Mouse (Mus musculus) ES-Bruce4 (cell line): ENCODE measurements at regions not wholly inside any gene's neighbourhood (a gene's known extent, or its start where the extent isn't known, plus 50 kb on each side); places are given as distances from the start of the nearest gene placed in this dataset.

Experiments used
- H3K27ac ChIP-seq: 2 replicates; pipeline ENCODE4 v1.5.1; 2012; ENCODE audit warnings: low read length, inconsistent platforms; ENCODE audit not compliant: insufficient read depth
- H3K27me3 ChIP-seq: 2 replicates; pipeline ENCODE4 v1.6.1; 2012; ENCODE audit warnings: mild to moderate bottlenecking, low read length, inconsistent platforms; ENCODE audit not compliant: control insufficient read depth, poor library complexity, insufficient read depth, severe bottlenecking
- H3K36me3 ChIP-seq: 2 replicates; pipeline ENCODE4 v1.6.1; 2012; ENCODE audit warnings: inconsistent platforms, mild to moderate bottlenecking, low read length, moderate library complexity; ENCODE audit not compliant: control insufficient read depth, poor library complexity, insufficient read depth, severe bottlenecking
- H3K4me1 ChIP-seq: one replicate; pipeline ENCODE4 v1.8.1; 2011; ENCODE audit warnings: low read length; ENCODE audit not compliant: control insufficient read depth, insufficient read depth
- H3K4me3 ChIP-seq: 2 replicates; pipeline ENCODE4 v1.5.1; 2011; ENCODE audit warnings: low read depth, mild to moderate bottlenecking, low read length
- H3K9ac ChIP-seq: 2 replicates; pipeline ENCODE4 v1.6.1; 2012; ENCODE audit warnings: low read depth, mild to moderate bottlenecking, inconsistent platforms; ENCODE audit not compliant: poor library complexity, severe bottlenecking
- H3K9me3 ChIP-seq: replicated peaks from 2 replicates; pipeline ENCODE4 v1.6.1; 2012; ENCODE audit warnings: mild to moderate bottlenecking, low read length, inconsistent platforms; ENCODE audit not compliant: control insufficient read depth, poor library complexity, insufficient read depth, severe bottlenecking
- CTCF ChIP-seq: IDR thresholded peaks from one replicate; pipeline ENCODE4 v1.8.1; 2011; ENCODE audit warnings: low read depth, low read length
- EP300 ChIP-seq: IDR thresholded peaks from 2 replicates; pipeline ENCODE4 v1.6.1; 2011; ENCODE audit warnings: low read depth, low read length; ENCODE audit not compliant: insufficient read depth
- POLR2A ChIP-seq: IDR thresholded peaks from one replicate; pipeline ENCODE4 v1.8.1; 2011; ENCODE audit warnings: low read length; ENCODE audit not compliant: insufficient read depth

DNA sequence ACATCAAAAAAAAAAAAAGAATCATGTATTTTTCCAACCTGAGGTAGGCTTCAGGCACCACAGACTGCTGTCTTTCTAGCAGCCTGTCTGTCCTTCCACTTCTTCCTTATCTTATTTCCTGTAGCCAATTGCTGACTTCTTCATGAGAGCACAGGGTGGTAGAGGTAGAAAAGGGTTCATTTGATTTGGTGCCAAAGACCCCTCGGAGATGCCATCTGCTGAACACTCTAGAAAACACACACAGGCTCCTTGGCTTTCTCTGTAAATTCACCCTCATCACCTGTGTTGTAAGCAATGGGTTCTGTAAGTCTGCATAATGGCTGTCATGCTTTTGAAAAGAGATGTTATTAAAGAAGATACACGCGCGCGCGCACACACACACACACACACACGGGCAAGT, 115.0 kb downstream of the Rnd3 start:
- Histone ChIP-seq H3K9me3 (no peaks in the 10 kb centered on the region), H3K9ac (no peak overlapping the region), H3K4me1 (peaks cover 2% of the 10 kb centered on the region), H3K36me3 (no peaks in the 10 kb centered on the region), H3K27me3 (no peaks in the 10 kb centered on the region), H3K4me3 (no peak overlapping the region), H3K27ac (no peak overlapping the region)
- TF ChIP-seq EP300 (no peak), POLR2A (no peak), CTCF (no peak)

- Histone ChIP-seq H3K36me3 (no peaks in the 10 kb centered on the region), H3K27me3 (no peaks in the 10 kb centered on the region), H3K27ac (no peak overlapping the region), H3K4me1 (no peaks in the 10 kb centered on the region), H3K9ac (no peak overlapping the region), H3K4me3 (no peak overlapping the region), H3K9me3 (no peaks in the 10 kb centered on the region)
- TF ChIP-seq EP300: no peak
Observed at GRCm38 (mm10) chr2:51022479-51022878, 126.4 kb downstream of the Rnd3 start.

DNA sequence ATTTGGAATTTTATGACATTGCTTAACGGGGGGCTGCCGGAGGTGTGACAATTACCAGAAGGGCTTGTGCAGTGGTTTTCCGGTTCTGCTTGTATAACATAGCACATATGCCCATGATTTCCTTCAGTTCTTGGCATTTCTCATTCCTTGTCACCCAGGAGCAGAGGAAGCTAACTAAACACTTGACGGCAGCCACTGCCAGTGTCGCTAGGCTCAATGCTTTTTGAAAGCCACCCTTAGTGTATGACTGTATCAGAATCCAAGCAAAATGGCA, 132.8 kb downstream of the Rnd3 start:
- no peaks in the 10 kb centered on the region for H3K27me3 ChIP-seq
- H3K36me3 ChIP-seq: no peaks in the 10 kb centered on the region
- H3K4me1 ChIP-seq: no peaks in the 10 kb centered on the region
- H3K4me3 ChIP-seq: no peak overlapping the region
- H3K9ac ChIP-seq: no peak overlapping the region
- TF ChIP-seq POLR2A: no peak
- no peak for TF ChIP-seq CTCF
- no peak for TF ChIP-seq EP300
- no peak overlapping the region for H3K27ac ChIP-seq
- H3K9me3 ChIP-seq: no peaks in the 10 kb centered on the region

- H3K9ac ChIP-seq: no peak overlapping the region
- no peak overlapping the region for H3K27ac ChIP-seq
- H3K36me3 ChIP-seq: no peaks in the 10 kb centered on the region
- no peak for TF ChIP-seq CTCF
- no peak for TF ChIP-seq EP300
- no peak for TF ChIP-seq POLR2A
- H3K4me3 ChIP-seq: no peak overlapping the region
- no peaks in the 10 kb centered on the region for H3K9me3 ChIP-seq
- H3K4me1 ChIP-seq: no peaks in the 10 kb centered on the region
- no peaks in the 10 kb centered on the region for H3K27me3 ChIP-seq
Observed at GRCm38 (mm10) chr2:51015360-51016128, 133.4 kb downstream of the Rnd3 start.

DNA sequence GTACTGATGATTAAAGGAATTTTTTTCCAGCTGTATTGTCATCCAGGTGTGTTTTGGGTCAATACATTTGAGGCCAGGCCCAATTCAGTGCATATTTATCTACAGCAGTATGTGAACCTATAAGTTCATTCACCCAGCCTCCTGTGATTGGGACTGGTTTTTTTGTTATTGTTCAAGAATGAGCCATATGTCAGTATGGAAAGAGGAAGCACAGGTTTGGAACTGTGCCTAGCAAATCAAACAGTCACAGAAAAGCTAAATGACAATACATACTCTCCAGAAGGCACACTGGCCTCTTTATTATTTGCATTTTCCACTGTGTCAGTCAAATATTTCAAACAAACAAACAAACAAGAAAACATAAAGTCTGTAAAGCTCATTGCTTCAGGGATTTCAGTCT, 134.7 kb downstream of the Rnd3 start:
- no peak for TF ChIP-seq EP300
- no peak for TF ChIP-seq POLR2A
- no peak for TF ChIP-seq CTCF
- H3K9ac ChIP-seq: no peak overlapping the region
- no peaks in the 10 kb centered on the region for H3K9me3 ChIP-seq
- no peaks in the 10 kb centered on the region for H3K36me3 ChIP-seq
- H3K4me3 ChIP-seq: no peak overlapping the region
- no peak overlapping the region for H3K27ac ChIP-seq
- H3K27me3 ChIP-seq: no peaks in the 10 kb centered on the region
- peaks cover 2% of the 10 kb centered on the region for H3K4me1 ChIP-seq

DNA sequence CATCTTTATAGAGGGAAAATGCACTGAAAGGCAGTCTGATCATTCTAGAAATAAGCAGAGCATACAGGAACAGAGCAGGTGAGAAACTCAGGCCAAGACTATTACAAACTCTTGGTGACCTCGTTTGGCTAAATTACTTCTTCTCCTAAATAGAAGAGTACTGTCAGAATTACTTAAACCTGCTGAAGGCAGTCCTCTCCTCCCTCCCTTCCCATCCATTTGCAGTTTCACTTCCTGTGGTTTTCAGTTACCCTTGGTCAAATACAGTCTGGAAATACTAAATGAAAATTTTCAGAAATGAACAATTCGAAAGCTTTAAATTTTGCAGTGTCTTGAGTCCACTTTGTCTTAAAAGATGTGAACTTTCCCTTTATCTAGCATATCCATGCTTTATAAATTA, 135.8 kb downstream of the Rnd3 start:
- no peaks in the 10 kb centered on the region for H3K36me3 ChIP-seq
- no peak overlapping the region for H3K4me3 ChIP-seq
- no peak overlapping the region for H3K27ac ChIP-seq
- H3K9me3 ChIP-seq: no peaks in the 10 kb centered on the region
- H3K27me3 ChIP-seq: no peaks in the 10 kb centered on the region
- H3K9ac ChIP-seq: no peak overlapping the region
- peaks cover 4% of the 10 kb centered on the region for H3K4me1 ChIP-seq
- TF ChIP-seq EP300: no peak
- TF ChIP-seq CTCF: no peak
- no peak for TF ChIP-seq POLR2A
